Mouse (Mus musculus) testis, adult 2 months (tissue): ENCODE data around the gene Plekhg2.

Source experiments
- CTCF ChIP-seq: fragments of 200-500 bp; IDR thresholded peaks from 2 replicates; pipeline ENCODE4 v1.5.1; 2012; ENCODE audit warnings: low read depth, mild to moderate bottlenecking, inconsistent platforms, low read length, moderate library complexity; ENCODE audit not compliant: control insufficient read depth, insufficient read depth, insufficient replicate concordance
- POLR2A ChIP-seq: fragments of 200-500 bp; IDR thresholded peaks from 2 replicates; pipeline ENCODE4 v1.6.1; 2012; ENCODE audit warnings: low read depth, mild to moderate bottlenecking, inconsistent platforms, low read length, moderate library complexity; ENCODE audit not compliant: control insufficient read depth

DNA sequence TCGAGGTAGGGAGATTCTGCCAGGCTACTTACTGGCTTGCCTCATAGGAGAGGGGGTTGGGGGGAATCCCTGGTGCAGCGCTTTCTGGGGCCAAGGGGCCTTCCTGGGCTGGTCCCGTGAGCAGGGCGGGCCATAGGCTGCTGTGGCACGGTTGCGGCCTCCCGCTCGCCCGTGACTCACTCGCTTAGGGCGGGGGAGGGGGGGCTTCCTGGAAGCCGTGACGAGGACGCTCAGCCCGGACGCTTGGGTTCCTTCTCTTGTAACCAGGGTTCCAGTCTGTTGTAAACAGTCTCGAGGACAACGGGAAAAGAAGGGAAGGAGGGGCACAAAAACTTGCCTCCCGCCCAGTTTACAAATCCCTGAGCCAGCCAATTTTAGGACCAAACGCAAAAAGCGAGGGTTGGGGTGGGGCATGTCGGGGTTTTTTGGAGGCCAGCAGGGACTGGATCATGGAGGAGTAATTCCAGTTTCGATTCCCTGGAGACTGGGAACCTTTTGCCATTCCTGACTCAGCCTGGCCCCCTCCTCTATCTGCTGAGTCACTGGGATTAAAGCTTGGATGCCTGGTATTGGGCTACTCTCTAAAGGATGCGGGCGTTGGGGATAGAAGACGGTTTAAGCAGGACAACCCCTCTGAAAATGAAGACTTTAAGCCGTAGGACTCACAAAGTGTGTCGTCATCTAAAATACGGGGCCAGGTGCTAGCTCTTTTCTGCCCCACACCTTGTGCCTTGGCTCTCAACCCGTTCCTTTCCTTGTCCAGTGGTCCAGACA lies 8.8 kb upstream of the Plekhg2 start:
- TF ChIP-seq POLR2A (peak; percentile 48; the same call in 1 of the 2 replicates), CTCF (no peak)
